In the genomic region with DNA sequence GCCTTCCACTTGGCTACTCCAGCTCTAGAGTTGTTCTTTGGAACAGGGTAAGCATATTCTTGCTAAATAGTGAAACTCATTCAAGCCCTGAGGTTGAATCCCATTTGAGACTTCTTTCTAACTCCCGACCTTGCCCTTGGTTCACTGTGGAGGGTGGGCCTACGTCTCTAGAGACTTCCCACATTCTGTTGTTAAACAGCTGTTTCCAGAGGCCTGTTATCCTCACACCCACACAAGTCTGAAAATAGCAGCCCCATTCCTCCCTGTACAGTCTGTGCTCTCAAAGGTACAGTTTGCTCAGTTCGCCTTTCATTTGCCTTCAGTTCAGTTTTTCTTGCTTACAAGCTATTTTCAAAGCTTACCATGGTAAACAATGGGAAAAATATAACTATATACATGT, we compare ENCODE assay signal across 23 mouse cellular contexts.
DNase-seq lines count a peak whose midpoint lies in the region; ATAC-seq and TF ChIP-seq lines count a peak whose summit lies in the region.
"Had no signal": no experiment of that assay in that cellular context is flagged by ENCODE, and none has a peak within 500 bp of the region (broad histone marks: within the 10 kb centered on the region; RNA-seq: fewer than 3 reads in every experiment).

No protein-coding gene starts in this region.

- H3K27me3 ChIP-seq in megakaryocyte, embryonic 14.5 days (replicated peaks), result peaks cover 10% of the 10 kb centered on the region
- H3K27me3 ChIP-seq in myocyte (ENCODE audit: control insufficient read depth, insufficient read depth, insufficient read length), result no peaks in the 10 kb centered on the region
- H3K27me3 ChIP-seq: embryonic facial prominence, embryonic 15.5 days; intestine, embryonic 15.5 days had no signal

- no peaks in the 10 kb centered on the region for H3K36me3 ChIP-seq in megakaryocyte, embryonic 14.5 days (replicated peaks; ENCODE audit: low read length)
- H3K36me3 ChIP-seq in myocyte (ENCODE audit: control insufficient read depth, insufficient read depth), result no peaks in the 10 kb centered on the region
- H3K36me3 ChIP-seq: embryonic facial prominence, embryonic 15.5 days; forebrain, embryonic 10.5 days; G1E; hindbrain, embryonic 10.5 days; intestine, embryonic 15.5 days had no signal

- ATAC-seq in frontal cortex, adult (ENCODE audit: low TSS enrichment), result peak; percentile 53; the same call in 1 of the 2 replicates
- no peak for ATAC-seq in megakaryocyte, adult 5-6 weeks (ENCODE audit: poor library complexity, severe bottlenecking)
- ATAC-seq: CD4-positive, CD25-positive, alpha-beta regulatory T cell, adult 4 months; forebrain, embryonic 14.5 days; intestine, embryonic 15.5 days had no signal

- peak overlapping the region; percentile 38 for H3K4me3 ChIP-seq in megakaryocyte, embryonic 14.5 days (replicated peaks)
- H3K4me3 ChIP-seq in myocyte, result no peak overlapping the region
- H3K4me3 ChIP-seq: embryonic facial prominence, embryonic 15.5 days; erythroblast, embryonic 14.5 days; forebrain, embryonic 10.5 days; hindbrain, embryonic 10.5 days; intestine, embryonic 15.5 days had no signal

- peak overlapping the region; percentile 30 for H3K4me2 ChIP-seq in myocyte (ENCODE audit: low read depth)
- H3K4me2 ChIP-seq: embryonic facial prominence, embryonic 15.5 days; hindbrain, embryonic 14.5 days; intestine, embryonic 15.5 days had no signal

- no peak overlapping the region for H3ac ChIP-seq in myocyte (ENCODE audit: control insufficient read depth, insufficient read length)

- TF ChIP-seq POLR2A in myocyte (IDR thresholded peaks at IDR 0.05; ENCODE audit: insufficient read length, low read depth), result no peak

- H3K79me2 ChIP-seq in myocyte (ENCODE audit: control insufficient read depth, insufficient read depth), result no peaks in the 10 kb centered on the region

- H3K4me1 ChIP-seq in megakaryocyte, embryonic 14.5 days, result peaks cover 22% of the 10 kb centered on the region
- H3K4me1 ChIP-seq: embryonic facial prominence, embryonic 15.5 days; forebrain, embryonic 10.5 days; hindbrain, embryonic 10.5 days; intestine, embryonic 15.5 days had no signal

- H3K9me3 ChIP-seq in megakaryocyte, embryonic 14.5 days, result no peaks in the 10 kb centered on the region
- H3K9me3 ChIP-seq: embryonic facial prominence, embryonic 15.5 days; forebrain, embryonic 10.5 days; G1E; hindbrain, embryonic 10.5 days; intestine, embryonic 15.5 days had no signal

- DNase-seq in frontal cortex, postnatal 25 days (ENCODE audit: low spot score in 2 of 2), result no peak
- no peak for DNase-seq in cerebellum, postnatal 36 days
- no peak for DNase-seq in lung, postnatal 10 days
- DNase-seq: adrenal gland, adult 8-10 months; B cell, adult 2 months; cerebellum, adult 11-12 months; cerebellum, adult 9-10 months; embryo, embryonic 11 days; gastrocnemius, postnatal 10 days; heart, postnatal 14 days had no signal

TF ChIP-seq in myocyte, 11 proteins besides CTCF, POLR2A, EP300 and RAD21:
- no peak for TF ChIP-seq TCF12 (IDR thresholded peaks at IDR 0.05; ENCODE audit: insufficient read depth, poor library complexity, severe bottlenecking)
- no peak for TF ChIP-seq USF1 (IDR thresholded peaks at IDR 0.05; ENCODE audit: low read depth)
- TF ChIP-seq MYOD1 (IDR thresholded peaks at IDR 0.05; ENCODE audit: control insufficient read depth in 1 of 3, insufficient read length in 2 of 3, low read depth in 2 of 3), result peak in 2 of 3 experiments; percentile 33 to 35
- no peak for TF ChIP-seq CEBPB (IDR thresholded peaks at IDR 0.05; ENCODE audit: insufficient read depth, poor library complexity, severe bottlenecking)
- no peak for TF ChIP-seq REST (IDR thresholded peaks at IDR 0.05; ENCODE audit: insufficient read depth, insufficient read length)
- TF ChIP-seq MAX (IDR thresholded peaks at IDR 0.05; ENCODE audit: low read depth), result no peak
